Mouse (Mus musculus) neural tube, embryonic 11.5 days (tissue): ENCODE measurements at regions not wholly inside any gene's neighbourhood (a gene's known extent, or its start where the extent isn't known, plus 50 kb on each side); places are given as distances from the start of the nearest gene placed in this dataset.

ENCODE experiments used
- ATAC-seq: fragments of 200-750 bp; cut with Nextera tagmentation; 2 replicates; pipeline ENCODE4 v1.8.0; 2017; ENCODE audit warnings: moderate number of reproducible peaks, mild to moderate bottlenecking, moderate TSS enrichment, moderate library complexity; ENCODE audit not compliant: insufficient read depth, low FRiP score, low TSS enrichment
- DNase-seq: peaks from one replicate; pipeline ENCODE4 v3.0.0-alpha.2; 2015; ENCODE audit warnings: low spot score
- H3K27ac ChIP-seq: fragments of 300-500 bp; sonication (generic); 2 replicates; pipeline ENCODE4 v1.5.1; 2014; ENCODE audit warnings: low read depth, mild to moderate bottlenecking, low read length
- H3K27me3 ChIP-seq: fragments of 300-500 bp; sonication (generic); 2 replicates; pipeline ENCODE4 v1.6.1; 2014; ENCODE audit warnings: mild to moderate bottlenecking, low read length, mixed read lengths; ENCODE audit not compliant: control insufficient read depth, insufficient read depth
- H3K36me3 ChIP-seq: fragments of 300-500 bp; sonication (generic); 2 replicates; pipeline ENCODE4 v1.6.1; 2014; ENCODE audit warnings: mild to moderate bottlenecking, low read length, moderate library complexity, mixed read lengths; ENCODE audit not compliant: control insufficient read depth, insufficient read depth
- H3K4me1 ChIP-seq: fragments of 300-500 bp; sonication (generic); 2 replicates; pipeline ENCODE4 v1.6.1; 2014; ENCODE audit warnings: low read length, mixed read lengths; ENCODE audit not compliant: control insufficient read depth, insufficient read depth
- H3K4me2 ChIP-seq: fragments of 300-500 bp; sonication (generic); 2 replicates; pipeline ENCODE4 v1.6.1; 2014; ENCODE audit warnings: low read depth, mild to moderate bottlenecking, moderate library complexity
- H3K4me3 ChIP-seq: fragments of 300-500 bp; sonication (generic); 2 replicates; pipeline ENCODE4 v1.5.1; 2014; ENCODE audit warnings: low read depth, low read length
- H3K9ac ChIP-seq: fragments of 300-500 bp; sonication (generic); 2 replicates; pipeline ENCODE4 v1.6.1; 2014; ENCODE audit warnings: mild to moderate bottlenecking, low read length
- H3K9me3 ChIP-seq: fragments of 300-500 bp; sonication (generic); 2 replicates; pipeline ENCODE4 v1.6.1; 2016; ENCODE audit warnings: low read length; ENCODE audit not compliant: control insufficient read depth
- WGBS: fragments of 180-500 bp; shearing (Covaris S2); extraction: QIAGEN DNeasy Blood & Tissue Kit; methylation state at CpG from one replicate; pipeline ENCODE4 v1.1.7; 2014; 5-methylcytosine and 5-hydroxymethylcytosine counted together

- no peak overlapping the region for H3K4me3 ChIP-seq
- H3K4me1 ChIP-seq: no peaks in the 10 kb centered on the region
- WGBS: 61% methylated on average over 5 of the region's 5 CpGs
- no peaks in the 10 kb centered on the region for H3K36me3 ChIP-seq
- H3K27ac ChIP-seq: no peak overlapping the region
- DNase-seq (no peak), ATAC-seq (no peak)
- H3K4me2 ChIP-seq: no peak overlapping the region
- H3K9ac ChIP-seq: no peak overlapping the region
- H3K27me3 ChIP-seq: no peaks in the 10 kb centered on the region
- H3K9me3 ChIP-seq: no peaks in the 10 kb centered on the region
These were observed 123.3 kb upstream of the Itga4 start for GRCm38 (mm10) chr2:79131743-79132517.

DNA sequence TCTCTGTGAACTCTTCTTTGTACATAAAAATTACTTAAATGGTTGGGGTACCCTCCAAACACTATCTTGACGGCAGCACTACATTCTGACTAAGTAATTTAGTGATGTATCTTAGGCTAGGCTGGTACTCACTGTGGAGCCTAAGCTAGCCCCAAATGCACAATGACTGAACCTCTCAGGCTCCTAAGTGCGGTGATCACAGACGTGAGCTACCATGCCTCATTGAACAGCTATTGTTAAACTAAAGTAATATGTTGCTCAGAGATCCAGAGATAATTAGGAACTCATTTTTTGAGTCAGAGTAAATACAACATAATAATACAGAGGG, 122.7 kb upstream of the Itga4 start:
- ATAC-seq: no peak
- 75% methylated on average over 3 of the region's 3 CpGs for WGBS
- no peaks in the 10 kb centered on the region for H3K27me3 ChIP-seq
- no peak overlapping the region for H3K9ac ChIP-seq
- no peaks in the 10 kb centered on the region for H3K9me3 ChIP-seq
- no peak overlapping the region for H3K4me2 ChIP-seq
- no peaks in the 10 kb centered on the region for H3K4me1 ChIP-seq
- no peak overlapping the region for H3K27ac ChIP-seq
- H3K4me3 ChIP-seq: no peak overlapping the region
- no peak for DNase-seq
- no peaks in the 10 kb centered on the region for H3K36me3 ChIP-seq

DNA sequence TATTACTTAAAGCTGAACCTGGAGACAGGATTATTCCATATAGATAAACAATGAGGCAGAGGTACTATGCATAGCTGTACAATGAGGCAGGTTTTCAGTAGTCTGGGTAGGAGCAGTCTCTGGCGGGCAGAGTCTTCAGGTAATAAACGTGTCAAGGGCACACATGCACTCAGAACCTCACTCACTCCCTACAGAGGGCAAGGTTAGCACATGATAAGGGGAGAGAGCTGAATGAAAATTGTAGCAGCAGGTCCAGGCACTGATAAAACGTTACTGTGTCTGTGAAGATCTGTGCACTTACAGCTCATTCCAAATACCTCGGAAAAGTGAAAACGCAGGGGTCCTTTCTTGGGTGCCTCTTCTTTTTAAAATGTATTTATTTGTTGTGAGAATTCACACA, 120.9 kb upstream of the Itga4 start:
- Histone ChIP-seq H3K9ac (no peak overlapping the region), H3K27me3 (no peaks in the 10 kb centered on the region), H3K27ac (no peak overlapping the region), H3K4me3 (no peak overlapping the region), H3K9me3 (no peaks in the 10 kb centered on the region), H3K4me1 (no peaks in the 10 kb centered on the region), H3K4me2 (no peak overlapping the region), H3K36me3 (no peaks in the 10 kb centered on the region)
- ATAC-seq: no peak
- DNase-seq: no peak
- 87% methylated on average over 5 of the region's 5 CpGs for WGBS

GRCm38 (mm10) chr2:79135986-79136385, 119.2 kb upstream of the Itga4 start:
- WGBS: 89% methylated on average over 2 of the region's 2 CpGs
- Histone ChIP-seq H3K36me3 (no peaks in the 10 kb centered on the region), H3K4me1 (no peaks in the 10 kb centered on the region), H3K27me3 (no peaks in the 10 kb centered on the region), H3K9ac (no peak overlapping the region), H3K4me3 (no peak overlapping the region), H3K27ac (no peak overlapping the region), H3K4me2 (no peak overlapping the region), H3K9me3 (no peaks in the 10 kb centered on the region)
- DNase-seq (no peak), ATAC-seq (no peak)

- no peaks in the 10 kb centered on the region for H3K27me3 ChIP-seq
- no peak overlapping the region for H3K27ac ChIP-seq
- WGBS: 89% methylated on average over 12 of the region's 12 CpGs
- no peaks in the 10 kb centered on the region for H3K4me1 ChIP-seq
- ATAC-seq (no peak), DNase-seq (no peak)
- H3K4me2 ChIP-seq: no peak overlapping the region
- no peaks in the 10 kb centered on the region for H3K36me3 ChIP-seq
- no peak overlapping the region for H3K9ac ChIP-seq
- H3K9me3 ChIP-seq: no peaks in the 10 kb centered on the region
- H3K4me3 ChIP-seq: no peak overlapping the region
These were observed 118.4 kb upstream of the Itga4 start for GRCm38 (mm10) chr2:79136619-79137458.

GRCm38 (mm10) chr2:79137694-79138171, 117.5 kb upstream of the Itga4 start:
- Histone ChIP-seq H3K4me2 (no peak overlapping the region), H3K36me3 (no peaks in the 10 kb centered on the region), H3K27me3 (no peaks in the 10 kb centered on the region), H3K4me3 (no peak overlapping the region), H3K9ac (no peak overlapping the region), H3K27ac (no peak overlapping the region), H3K4me1 (no peaks in the 10 kb centered on the region), H3K9me3 (no peaks in the 10 kb centered on the region)
- 75% methylated on average over 6 of the region's 6 CpGs for WGBS
- DNase-seq (no peak), ATAC-seq (no peak)

DNA sequence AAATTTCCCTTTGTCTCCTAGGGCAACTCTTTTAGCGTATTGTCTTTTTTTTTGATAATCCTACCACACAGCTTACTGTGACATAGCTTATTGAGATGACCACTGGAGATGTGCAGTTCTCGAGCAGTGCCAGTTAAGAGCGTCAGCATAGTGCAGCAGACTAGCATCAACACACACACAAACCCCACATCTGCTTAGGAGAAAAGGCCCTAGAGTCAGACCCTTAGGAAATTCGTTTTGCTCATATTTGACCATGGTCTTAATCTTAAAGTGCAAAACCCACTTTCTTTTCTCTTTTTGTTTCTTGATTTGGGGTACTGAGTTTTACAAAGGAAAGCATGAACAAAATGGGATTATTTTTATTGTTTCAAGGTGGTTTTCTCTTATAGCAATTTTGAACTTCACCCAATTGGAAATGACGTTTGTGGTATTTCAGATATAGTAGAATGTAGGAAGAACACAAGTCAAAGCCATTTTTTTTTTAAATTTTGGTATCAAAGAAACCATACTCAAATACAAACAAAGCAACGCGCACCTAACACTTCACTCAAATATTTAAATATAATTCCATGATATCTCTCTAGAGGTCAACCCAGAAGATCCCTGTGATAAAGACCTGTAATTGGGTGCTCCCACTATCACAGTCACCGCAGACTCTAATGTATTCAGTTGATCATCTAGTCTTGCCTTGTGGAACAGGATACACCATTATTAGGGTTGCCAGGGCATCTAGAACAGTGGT, 116.7 kb upstream of the Itga4 start:
- ATAC-seq: no peak
- H3K27ac ChIP-seq: no peak overlapping the region
- no peaks in the 10 kb centered on the region for H3K4me1 ChIP-seq
- no peaks in the 10 kb centered on the region for H3K27me3 ChIP-seq
- no peak overlapping the region for H3K9ac ChIP-seq
- no peak for DNase-seq
- 91% methylated on average over 8 of the region's 8 CpGs for WGBS
- no peak overlapping the region for H3K4me2 ChIP-seq
- no peak overlapping the region for H3K4me3 ChIP-seq
- H3K36me3 ChIP-seq: no peaks in the 10 kb centered on the region
- H3K9me3 ChIP-seq: no peaks in the 10 kb centered on the region

GRCm38 (mm10) chr2:79141961-79142360, 113.3 kb upstream of the Itga4 start:
- Histone ChIP-seq H3K4me3 (no peak overlapping the region), H3K9ac (no peak overlapping the region), H3K36me3 (no peaks in the 10 kb centered on the region), H3K9me3 (no peaks in the 10 kb centered on the region), H3K4me1 (no peaks in the 10 kb centered on the region), H3K27ac (no peak overlapping the region), H3K4me2 (no peak overlapping the region), H3K27me3 (no peaks in the 10 kb centered on the region)
- ATAC-seq: no peak
- DNase-seq: no peak
- WGBS: 70% methylated on average over 7 of the region's 7 CpGs
